ENCODE assay signal across 8 mouse cellular contexts in genomic region chr2:92544364-92545151, GRCm38 (mm10). TPM values are rescaled to one million over a fixed set of nuclear protein-coding genes. Genes with fewer than 3 reads are reported as not detected.
A peak's percentile ranks its signal among the peaks of the same experiment; 100 is the strongest.
DNase-seq lines count a peak whose midpoint lies in the region; ATAC-seq and TF ChIP-seq lines count a peak whose summit lies in the region.

No protein-coding gene starts in this region.

- H3K4me2 ChIP-seq in neural tube, embryonic 12.5 days (replicated peaks) = peak overlapping the region; percentile 30; the same call in 1 of the 2 replicates
- H3K4me2 ChIP-seq in intestine, embryonic 16.5 days (ENCODE audit: low read depth, low read length) = no peak overlapping the region

- H3K9me3 ChIP-seq in hindbrain, embryonic 10.5 days = no peaks in the 10 kb centered on the region
- no peaks in the 10 kb centered on the region for H3K9me3 ChIP-seq in neural tube, embryonic 12.5 days
- H3K9me3 ChIP-seq in intestine, embryonic 16.5 days (ENCODE audit: control insufficient read depth, low read length) = no peaks in the 10 kb centered on the region

- H3K4me3 ChIP-seq in gastrocnemius, adult 2 months = peak overlapping the region; percentile 15; the same call in 1 of the 2 replicates
- no peak overlapping the region for H3K4me3 ChIP-seq in hindbrain, embryonic 10.5 days
- H3K4me3 ChIP-seq in neural tube, embryonic 12.5 days = no peak overlapping the region
- no peak overlapping the region for H3K4me3 ChIP-seq in intestine, embryonic 16.5 days (ENCODE audit: low read length)

- intact Hi-C loops in gastrocnemius, adult 2 months (cut with DNase I) = no loop called here

- DNase-seq in gastrocnemius, adult 2 months = no peak
- no peak for DNase-seq in gastrocnemius, postnatal 25 days
- peak; percentile 50 to 76 for DNase-seq in right cerebral cortex, postnatal 10 days (ENCODE audit: low spot score in 2 of 2)
- DNase-seq in right cerebral cortex, adult 18-20 months = no peak
- peak; percentile 33 for DNase-seq in hindbrain, embryonic 10.5 days (ENCODE audit: low spot score)
- no peak for DNase-seq in right cerebral cortex, postnatal 14 days

- peaks cover 15% of the 10 kb centered on the region for H3K4me1 ChIP-seq in hindbrain, embryonic 10.5 days (replicated peaks)
- H3K4me1 ChIP-seq in neural tube, embryonic 12.5 days = peaks cover 12% of the 10 kb centered on the region; the same call in 1 of the 2 replicates
- H3K4me1 ChIP-seq in intestine, embryonic 16.5 days (ENCODE audit: control insufficient read depth, insufficient read depth, low read length) = no peaks in the 10 kb centered on the region

- H3K9ac ChIP-seq in neural tube, embryonic 12.5 days = no peak overlapping the region
- no peak overlapping the region for H3K9ac ChIP-seq in intestine, embryonic 16.5 days (ENCODE audit: low read depth, low read length)

- no peak for TF ChIP-seq CTCF in gastrocnemius, adult 2 months (IDR thresholded peaks at IDR 0.05)

- H3K36me3 ChIP-seq in hindbrain, embryonic 10.5 days = no peaks in the 10 kb centered on the region
- no peaks in the 10 kb centered on the region for H3K36me3 ChIP-seq in neural tube, embryonic 12.5 days
- H3K36me3 ChIP-seq in intestine, embryonic 16.5 days (ENCODE audit: control insufficient read depth, insufficient read depth, low read length) = no peaks in the 10 kb centered on the region

- 18% methylated on average over 15 of the region's 15 CpGs for WGBS in hindbrain, embryonic 10.5 days
- 19% methylated on average over 15 of the region's 15 CpGs for whole genome bisulfite sequencing in neural tube, embryonic 12.5 days
- 12% methylated on average over 15 of the region's 15 CpGs for WGBS in intestine, embryonic 16.5 days

- no peak overlapping the region for H3K27ac ChIP-seq in gastrocnemius, adult 2 months
- no peak overlapping the region for H3K27ac ChIP-seq in hindbrain, embryonic 10.5 days
- H3K27ac ChIP-seq in neural tube, embryonic 12.5 days = no peak overlapping the region
- no peak overlapping the region for H3K27ac ChIP-seq in intestine, embryonic 16.5 days (ENCODE audit: low read length)

- ATAC-seq in neural tube, embryonic 12.5 days (ENCODE audit: low FRiP score, low read depth) = no peak
- ATAC-seq in intestine, embryonic 16.5 days = no peak

- peaks cover 12% of the 10 kb centered on the region; the same call in 1 of the 2 replicates for H3K27me3 ChIP-seq in hindbrain, embryonic 10.5 days (ENCODE audit: insufficient read depth, poor library complexity, severe bottlenecking)
- no peaks in the 10 kb centered on the region for H3K27me3 ChIP-seq in neural tube, embryonic 12.5 days (replicated peaks)
- H3K27me3 ChIP-seq in intestine, embryonic 16.5 days (replicated peaks; ENCODE audit: control insufficient read depth, insufficient read depth, low read length) = no peaks in the 10 kb centered on the region

RNA-seq across cellular contexts. Expression of gene Chst1, which starts 54.9 kb away (rescaled TPM):
- 1 to 10 TPM in 1 of 2 experiments, under 1 TPM in 1; 0.71 to 1.8 TPM for total RNA-seq in gastrocnemius, adult 2 months (2021)
- total RNA-seq in gastrocnemius, postnatal 25 days (2021) = 1 to 10 TPM; 1.4 to 3.8 TPM
- 3.9 and 5.0 TPM in 2 replicates for polyA plus RNA-seq in hindbrain, embryonic 10.5 days (2016; fragmentation: Nextera tagmentation; extraction: Ambion mirVana)
- polyA plus RNA-seq in neural tube, embryonic 12.5 days (2016; fragmentation: Nextera tagmentation; extraction: Ambion mirVana) = 8.4 and 10.8 TPM in 2 replicates
- polyA plus RNA-seq in intestine, embryonic 16.5 days (2015; fragmentation: Nextera tagmentation; extraction: Ambion mirVana) = 4.2 TPM in 2 replicates

Comparison
In these comparisons a context has a peak if more than half of its experiments do, and no peak if none do; other contexts are left out.
1. DNase-seq: peak in right cerebral cortex, postnatal 10 days (2 of 2) and hindbrain, embryonic 10.5 days (single experiment); none in gastrocnemius, adult 2 months (single experiment), gastrocnemius, postnatal 25 days (single experiment), right cerebral cortex, adult 18-20 months (single experiment) and right cerebral cortex, postnatal 14 days (single experiment).